Mouse (Mus musculus): Measurements from ENCODE around the gene Gm20683. TPM values are rescaled to one million over a fixed set of nuclear protein-coding genes. Genes with fewer than 3 reads are reported as not detected.

The Gm20683 gene
- polyA plus RNA-seq, 1 experiment from 2014 or later = 0.36 TPM

GRCm38 (mm10) chr17:25825984-25826570 is 15.5 kb downstream of the Gm20683 start:
- no peaks in the 10 kb centered on the region; the same call in none of the 2 replicates for H3K36me3 ChIP-seq (replicated peaks; ENCODE audit: control insufficient read depth, insufficient read depth, low read depth, low read length)
- H3K27me3 ChIP-seq (ENCODE audit: control insufficient read depth, insufficient read depth, low read length) = no peaks in the 10 kb centered on the region
- H3K4me3 ChIP-seq (ENCODE audit: low read depth, low read length) = no peak overlapping the region
- DNase-seq (ENCODE audit: low spot score) (no peak), ATAC-seq (replicated peaks; ENCODE audit: insufficient number of reproducible peaks, low FRiP score, low TSS enrichment, low read depth) (no peak)
- H3K9me3 ChIP-seq (replicated peaks; ENCODE audit: control insufficient read depth, low read length) = no peaks in the 10 kb centered on the region
- no peak overlapping the region for H3K9ac ChIP-seq (replicated peaks; ENCODE audit: low read length)
- WGBS = 96% methylated on average over 27 of the region's 27 CpGs
- no peak overlapping the region for H3K27ac ChIP-seq (replicated peaks; ENCODE audit: low read depth, low read length)
- H3K4me1 ChIP-seq (ENCODE audit: control insufficient read depth, insufficient read depth, low read length) = peaks cover 13% of the 10 kb centered on the region
- H3K4me2 ChIP-seq (ENCODE audit: low read depth, low read length) = no peak overlapping the region

GRCm38 (mm10) chr17:25825311-25825710 is 16.3 kb downstream of the Gm20683 start:
- Histone ChIP-seq H3K36me3 (replicated peaks; ENCODE audit: control insufficient read depth, insufficient read depth, low read depth, low read length) (no peaks in the 10 kb centered on the region; the same call in none of the 2 replicates), H3K9me3 (replicated peaks; ENCODE audit: control insufficient read depth, low read length) (no peaks in the 10 kb centered on the region), H3K4me2 (ENCODE audit: low read depth, low read length) (no peak overlapping the region), H3K4me1 (ENCODE audit: control insufficient read depth, insufficient read depth, low read length) (peaks cover 13% of the 10 kb centered on the region), H3K4me3 (ENCODE audit: low read depth, low read length) (no peak overlapping the region), H3K9ac (replicated peaks; ENCODE audit: low read length) (no peak overlapping the region), H3K27ac (replicated peaks; ENCODE audit: low read depth, low read length) (no peak overlapping the region), H3K27me3 (ENCODE audit: control insufficient read depth, insufficient read depth, low read length) (peaks cover under 1% of the 10 kb centered on the region; the same call in 1 of the 2 replicates)
- 90% methylated on average over 6 of the region's 6 CpGs for WGBS
- no peak for DNase-seq (ENCODE audit: low spot score)
- ATAC-seq (replicated peaks; ENCODE audit: insufficient number of reproducible peaks, low FRiP score, low TSS enrichment, low read depth) = no peak

- Histone ChIP-seq H3K9me3 (replicated peaks; ENCODE audit: control insufficient read depth, low read length) (no peaks in the 10 kb centered on the region), H3K4me2 (ENCODE audit: low read depth, low read length) (peak overlapping the region; percentile 93; the same call in 1 of the 2 replicates), H3K4me3 (ENCODE audit: low read depth, low read length) (peak overlapping the region; percentile 58), H3K9ac (replicated peaks; ENCODE audit: low read length) (peak overlapping the region; percentile 75; the same call in 1 of the 2 replicates), H3K27me3 (ENCODE audit: control insufficient read depth, insufficient read depth, low read length) (peaks cover 8% of the 10 kb centered on the region), H3K4me1 (ENCODE audit: control insufficient read depth, insufficient read depth, low read length) (peaks cover 10% of the 10 kb centered on the region), H3K27ac (replicated peaks; ENCODE audit: low read depth, low read length) (no peak overlapping the region), H3K36me3 (replicated peaks; ENCODE audit: control insufficient read depth, insufficient read depth, low read depth, low read length) (no peaks in the 10 kb centered on the region; the same call in 1 of the 2 replicates)
- 78% methylated on average over 16 of the region's 17 CpGs for WGBS
- no peak for ATAC-seq (replicated peaks; ENCODE audit: insufficient number of reproducible peaks, low FRiP score, low TSS enrichment, low read depth)
- no peak for DNase-seq (ENCODE audit: low spot score)
Measured at GRCm38 (mm10) chr17:25824362-25825142, 17.0 kb downstream of the Gm20683 start.

- ATAC-seq (replicated peaks; ENCODE audit: insufficient number of reproducible peaks, low FRiP score, low TSS enrichment, low read depth) (0 out of 2 replicates have a peak, but pooled peaks have one; percentile 25), DNase-seq (ENCODE audit: low spot score) (peak; percentile 91)
- Histone ChIP-seq H3K27ac (replicated peaks; ENCODE audit: low read depth, low read length) (no peak within 1 kb of the TSS), H3K4me1 (ENCODE audit: control insufficient read depth, insufficient read depth, low read length) (peaks cover 9% of the 10 kb centered on the region), H3K9ac (replicated peaks; ENCODE audit: low read length) (peak within 1 kb of the TSS; percentile 75), H3K27me3 (ENCODE audit: control insufficient read depth, insufficient read depth, low read length) (peaks cover 19% of the 10 kb centered on the region), H3K9me3 (replicated peaks; ENCODE audit: control insufficient read depth, low read length) (no peaks in the 10 kb centered on the region), H3K4me3 (ENCODE audit: low read depth, low read length) (peak within 1 kb of the TSS; percentile 58), H3K4me2 (ENCODE audit: low read depth, low read length) (peak within 1 kb of the TSS; percentile 93), H3K36me3 (replicated peaks; ENCODE audit: control insufficient read depth, insufficient read depth, low read depth, low read length) (no peaks in the 10 kb centered on the region; the same call in 1 of the 2 replicates)
- under 1% methylated on average over 18 of the region's 18 CpGs for WGBS
Measured at GRCm38 (mm10) chr17:25823452-25823851, 18.1 kb downstream of the Gm20683 start, which contains the start of gene Wdr24. TSS of gene Wdr24 (plus strand) at chr17:25823627.

- H3K9me3 ChIP-seq (replicated peaks; ENCODE audit: control insufficient read depth, low read length) = no peaks in the 10 kb centered on the region
- H3K4me3 ChIP-seq (ENCODE audit: low read depth, low read length) = peak overlapping the region; percentile 18
- H3K27ac ChIP-seq (replicated peaks; ENCODE audit: low read depth, low read length) = no peak overlapping the region
- peak overlapping the region; percentile 16 for H3K4me2 ChIP-seq (ENCODE audit: low read depth, low read length)
- 7% methylated on average over 46 of the region's 46 CpGs for WGBS
- no peak overlapping the region; the same call in 1 of the 2 replicates for H3K9ac ChIP-seq (replicated peaks; ENCODE audit: low read length)
- H3K4me1 ChIP-seq (ENCODE audit: control insufficient read depth, insufficient read depth, low read length) = peaks cover 2% of the 10 kb centered on the region
- no peak for DNase-seq (ENCODE audit: low spot score)
- ATAC-seq (replicated peaks; ENCODE audit: insufficient number of reproducible peaks, low FRiP score, low TSS enrichment, low read depth) = no peak
- peaks cover 28% of the 10 kb centered on the region for H3K27me3 ChIP-seq (ENCODE audit: control insufficient read depth, insufficient read depth, low read length)
- no peaks in the 10 kb centered on the region for H3K36me3 ChIP-seq (replicated peaks; ENCODE audit: control insufficient read depth, insufficient read depth, low read depth, low read length)
Measured at GRCm38 (mm10) chr17:25818851-25819780, 22.4 kb downstream of the Gm20683 start.

GRCm38 (mm10) chr17:25817662-25818061 is 23.9 kb downstream of the Gm20683 start:
- no peak overlapping the region for H3K9ac ChIP-seq (replicated peaks; ENCODE audit: low read length)
- DNase-seq (ENCODE audit: low spot score) = no peak
- no peak for ATAC-seq (replicated peaks; ENCODE audit: insufficient number of reproducible peaks, low FRiP score, low TSS enrichment, low read depth)
- no peaks in the 10 kb centered on the region for H3K36me3 ChIP-seq (replicated peaks; ENCODE audit: control insufficient read depth, insufficient read depth, low read depth, low read length)
- H3K27ac ChIP-seq (replicated peaks; ENCODE audit: low read depth, low read length) = no peak overlapping the region
- H3K4me3 ChIP-seq (ENCODE audit: low read depth, low read length) = no peak overlapping the region
- no peak overlapping the region for H3K4me2 ChIP-seq (ENCODE audit: low read depth, low read length)
- H3K4me1 ChIP-seq (ENCODE audit: control insufficient read depth, insufficient read depth, low read length) = no peaks in the 10 kb centered on the region
- 83% methylated on average over 11 of the region's 11 CpGs for WGBS
- H3K9me3 ChIP-seq (replicated peaks; ENCODE audit: control insufficient read depth, low read length) = no peaks in the 10 kb centered on the region
- H3K27me3 ChIP-seq (ENCODE audit: control insufficient read depth, insufficient read depth, low read length) = peaks cover 28% of the 10 kb centered on the region

- H3K27me3 ChIP-seq (ENCODE audit: control insufficient read depth, insufficient read depth, low read length) = peaks cover 19% of the 10 kb centered on the region
- no peak overlapping the region for H3K27ac ChIP-seq (replicated peaks; ENCODE audit: low read depth, low read length)
- H3K4me2 ChIP-seq (ENCODE audit: low read depth, low read length) = no peak overlapping the region
- no peaks in the 10 kb centered on the region; the same call in 1 of the 2 replicates for H3K4me1 ChIP-seq (ENCODE audit: control insufficient read depth, insufficient read depth, low read length)
- 4% methylated on average over 20 of the region's 20 CpGs for WGBS
- H3K4me3 ChIP-seq (ENCODE audit: low read depth, low read length) = no peak overlapping the region
- no peaks in the 10 kb centered on the region for H3K36me3 ChIP-seq (replicated peaks; ENCODE audit: control insufficient read depth, insufficient read depth, low read depth, low read length)
- DNase-seq (ENCODE audit: low spot score) = peak; percentile 93
- H3K9ac ChIP-seq (replicated peaks; ENCODE audit: low read length) = no peak overlapping the region
- no peaks in the 10 kb centered on the region for H3K9me3 ChIP-seq (replicated peaks; ENCODE audit: control insufficient read depth, low read length)
- ATAC-seq (replicated peaks; ENCODE audit: insufficient number of reproducible peaks, low FRiP score, low TSS enrichment, low read depth) = no peak
Measured at GRCm38 (mm10) chr17:25813471-25813870, 28.1 kb downstream of the Gm20683 start.

All from embryonic facial prominence, embryonic 11.5 days (tissue).